In genomic region chr9:70510998-70511583, GRCm38 (mm10) we compare ENCODE assay signal across 10 mouse cellular contexts. TPM values are rescaled to one million over a fixed set of nuclear protein-coding genes. Genes with fewer than 3 reads are reported as not detected.
A peak's percentile ranks its signal among the peaks of the same experiment; 100 is the strongest.
DNase-seq lines count a peak whose midpoint lies in the region; ATAC-seq and TF ChIP-seq lines count a peak whose summit lies in the region.
"Had no signal": no experiment of that assay in that cellular context is flagged by ENCODE, and none has a peak within 500 bp of the region (broad histone marks: within the 10 kb centered on the region; RNA-seq: fewer than 3 reads in every experiment).

No protein-coding gene starts in this region.

- H3K4me2 ChIP-seq in forebrain, embryonic 16.5 days (ENCODE audit: low read length), result no peak overlapping the region
- H3K4me2 ChIP-seq: liver, embryonic 15.5 days had no signal

- H3K4me3 ChIP-seq in layer of hippocampus, adult 2 months, result no peak overlapping the region
- no peak overlapping the region for H3K4me3 ChIP-seq in E14TG2a.4 (replicated peaks; ENCODE audit: low read length)
- no peak overlapping the region for H3K4me3 ChIP-seq in forebrain, embryonic 16.5 days (replicated peaks; ENCODE audit: low read length)
- H3K4me3 ChIP-seq: liver, embryonic 15.5 days had no signal

- H3K4me1 ChIP-seq in E14TG2a.4 (replicated peaks; ENCODE audit: low read depth, low read length), result no peaks in the 10 kb centered on the region
- H3K4me1 ChIP-seq in forebrain, embryonic 16.5 days (replicated peaks; ENCODE audit: control insufficient read depth, insufficient read depth, low read length), result no peaks in the 10 kb centered on the region

- peak in 1 of 2 experiments; percentile 16 for DNase-seq in layer of hippocampus, adult 2 months (ENCODE audit: low spot score in 2 of 2)
- DNase-seq in layer of hippocampus, adult 8-10 months (ENCODE audit: low spot score in 2 of 2), result no peak
- peak; percentile 48 for DNase-seq in induced T-regulatory cell, adult 2 months (ENCODE audit: low read depth)
- peak; percentile 59 for DNase-seq in splenic B cell, adult 2 months (ENCODE audit: low read depth, low spot score)
- no peak for DNase-seq in testis, postnatal 10 days (ENCODE audit: low spot score)
- DNase-seq: cerebellum, adult 2 months; right cerebral cortex, adult 18-20 months had no signal

- peak; percentile 66 for TF ChIP-seq CTCF in layer of hippocampus, adult 2 months (conservative IDR thresholded peaks at IDR 0.05)
- TF ChIP-seq CTCF in E14TG2a.4 (conservative IDR thresholded peaks at IDR 0.05; ENCODE audit: low read length), result 0 out of 2 replicates have a peak, but pooled peaks have one; percentile 9

- no peak overlapping the region for H3K9ac ChIP-seq in forebrain, embryonic 16.5 days (replicated peaks; ENCODE audit: low read depth, low read length)
- H3K9ac ChIP-seq: liver, embryonic 15.5 days had no signal

- no peaks in the 10 kb centered on the region for H3K9me3 ChIP-seq in E14TG2a.4 (ENCODE audit: low read length)
- no peaks in the 10 kb centered on the region for H3K9me3 ChIP-seq in forebrain, embryonic 16.5 days (ENCODE audit: control insufficient read depth, low read length)
- H3K9me3 ChIP-seq: liver, embryonic 15.5 days had no signal

- no peaks in the 10 kb centered on the region for H3K36me3 ChIP-seq in E14TG2a.4 (ENCODE audit: insufficient read depth, low read length)
- no peaks in the 10 kb centered on the region for H3K36me3 ChIP-seq in splenic B cell, adult 2 months (ENCODE audit: control insufficient read depth, insufficient read depth, low read length, poor library complexity, severe bottlenecking)
- no peaks in the 10 kb centered on the region for H3K36me3 ChIP-seq in forebrain, embryonic 16.5 days (ENCODE audit: control insufficient read depth, insufficient read depth)
- H3K36me3 ChIP-seq: liver, embryonic 15.5 days had no signal

- 74% methylated on average over 10 of the region's 10 CpGs for WGBS in forebrain, embryonic 16.5 days

- H3K27me3 ChIP-seq in E14TG2a.4 (ENCODE audit: insufficient read depth, low read length), result peaks cover 5% of the 10 kb centered on the region
- no peaks in the 10 kb centered on the region for H3K27me3 ChIP-seq in splenic B cell, adult 2 months (ENCODE audit: control insufficient read depth, insufficient read depth, low read length, poor library complexity, severe bottlenecking)
- H3K27me3 ChIP-seq in forebrain, embryonic 16.5 days (replicated peaks; ENCODE audit: control insufficient read depth, insufficient read depth, low read length), result no peaks in the 10 kb centered on the region

- H3K27ac ChIP-seq in layer of hippocampus, adult 2 months, result no peak overlapping the region
- H3K27ac ChIP-seq in forebrain, embryonic 16.5 days (ENCODE audit: low read length), result no peak overlapping the region

- no peak for ATAC-seq in forebrain, embryonic 16.5 days

RNA-seq across cellular contexts. Expression of gene Rnf111, which starts 7.6 kb away (rescaled TPM):
- 10 to 100 TPM; 42.4 to 43.7 TPM for total RNA-seq in layer of hippocampus, adult 2 months (2021)
- total RNA-seq in layer of hippocampus, adult 8-10 months (2022), result 10 to 100 TPM; 39.2 to 46.8 (median 40.2) TPM
- 37.3 and 39.4 TPM in 2 replicates for polyA plus RNA-seq in forebrain, embryonic 16.5 days (2015; fragmentation: Nextera tagmentation; extraction: Ambion mirVana)

RNA-seq across cellular contexts. Expression of gene Sltm, which starts 31.5 kb away (rescaled TPM):
- total RNA-seq in layer of hippocampus, adult 2 months (2021), result 10 to 100 TPM; 53.0 to 60.1 TPM
- total RNA-seq in layer of hippocampus, adult 8-10 months (2022), result 10 to 100 TPM; 48.5 to 60.9 (median 55.9) TPM
- polyA plus RNA-seq in forebrain, embryonic 16.5 days (2015; fragmentation: Nextera tagmentation; extraction: Ambion mirVana), result 68.5 and 73.6 TPM in 2 replicates

Comparison
In these comparisons a context has a peak if more than half of its experiments do, and no peak if none do; other contexts are left out.
1. DNase-seq: peak in induced T-regulatory cell, adult 2 months (single experiment) and splenic B cell, adult 2 months (single experiment); none in layer of hippocampus, adult 8-10 months (0 of 2) and testis, postnatal 10 days (single experiment).